Mouse (Mus musculus) layer of hippocampus, adult 2 months (tissue): ENCODE data around the gene S1pr1. TPM values are rescaled to one million over a fixed set of nuclear protein-coding genes. Genes with fewer than 3 reads are reported as not detected.

Experiments used
- DNase-seq, 2 experiments: peaks; one replicate each; pipeline ENCODE4 v3.0.0; 2022; ENCODE audit warnings: low spot score in 2 of 2
- H3K27ac ChIP-seq: fragments of 200-600 bp; 2 replicates; pipeline ENCODE4 v1.8.1; 2022
- H3K4me3 ChIP-seq: fragments of 200-600 bp; 2 replicates; pipeline ENCODE4 v1.8.1; 2022; ENCODE audit warnings: mild to moderate bottlenecking
- CTCF ChIP-seq: fragments of 200-600 bp; conservative IDR thresholded peaks from 2 replicates; pipeline ENCODE4 v1.8.1; 2022; ENCODE audit warnings: antibody characterized with exemption, mild to moderate bottlenecking, moderate library complexity
- total RNA-seq, 2 experiments: library from RNA; stranded (reverse); gene quantifications; 2 replicates each; pipeline ENCODE4 v1.2.3; 2021

S1pr1 gene
- total RNA-seq, 2 experiments from 2014 or later = 92.8 to 108 TPM

DNA sequence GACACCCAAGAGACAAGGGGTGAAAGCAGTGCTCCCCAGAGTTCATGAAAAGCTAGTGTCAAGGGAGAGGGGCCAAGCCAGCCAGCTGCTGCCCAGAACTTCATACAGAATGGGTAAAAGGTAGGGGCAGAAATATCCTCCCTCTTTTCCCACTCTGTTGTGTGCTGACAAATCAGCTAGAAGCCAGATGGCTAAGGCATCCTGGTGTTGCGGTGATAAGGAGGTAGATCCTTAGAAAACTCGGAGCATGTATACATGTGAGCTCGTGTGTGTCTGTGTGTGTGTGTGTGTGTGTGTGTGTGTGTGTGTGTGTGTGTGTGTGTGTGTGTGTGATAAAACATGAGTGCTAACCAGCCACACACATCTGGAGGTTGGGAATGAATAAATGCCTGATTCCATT is 20.7 kb upstream of the S1pr1 start:
- Histone ChIP-seq H3K4me3 (no peak overlapping the region), H3K27ac (no peak overlapping the region)
- no peak for DNase-seq
- TF ChIP-seq CTCF = no peak

DNA sequence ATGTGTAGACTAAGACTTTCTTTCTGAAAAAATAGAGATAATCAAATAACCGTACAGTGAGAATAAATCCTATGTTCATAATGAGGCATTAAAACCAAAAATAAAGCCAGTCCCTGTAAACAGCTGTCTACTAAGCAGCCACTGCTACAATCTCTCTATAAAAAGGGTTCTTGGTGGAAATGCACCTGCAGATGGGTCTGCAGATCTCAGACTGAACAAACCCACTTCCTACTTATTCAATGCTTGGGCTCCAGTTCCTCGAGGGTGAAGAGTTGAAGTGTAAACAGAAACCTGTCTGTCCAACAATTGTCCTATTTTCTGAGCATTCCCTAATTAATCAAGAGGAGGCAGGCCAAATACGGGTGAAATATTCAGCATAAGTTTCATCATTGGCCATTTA is 20.0 kb upstream of the S1pr1 start:
- Histone ChIP-seq H3K27ac (no peak overlapping the region), H3K4me3 (no peak overlapping the region)
- TF ChIP-seq CTCF = no peak
- no peak for DNase-seq

DNA sequence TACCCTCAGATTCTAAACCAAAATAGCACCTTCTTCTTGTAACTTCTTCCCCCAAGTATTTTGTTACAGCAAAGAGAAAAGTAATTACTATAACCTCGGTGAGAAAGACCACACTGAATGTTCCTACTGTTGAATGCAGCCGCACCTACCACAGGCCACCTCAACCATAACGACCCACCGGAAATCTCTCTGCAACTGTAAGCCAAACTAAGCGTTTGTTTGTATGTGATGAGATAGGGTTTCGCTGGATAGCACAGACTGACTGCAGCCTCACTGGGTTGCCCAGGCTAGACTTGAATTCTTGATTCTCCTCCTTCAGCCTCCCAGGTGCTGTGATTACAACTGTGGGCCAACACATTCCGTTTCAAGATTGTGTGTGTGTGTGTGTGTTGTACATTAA is 15.5 kb upstream of the S1pr1 start:
- Histone ChIP-seq H3K27ac (no peak overlapping the region), H3K4me3 (no peak overlapping the region)
- TF ChIP-seq CTCF = no peak
- DNase-seq = no peak

- no peak for DNase-seq
- Histone ChIP-seq H3K4me3 (no peak overlapping the region), H3K27ac (no peak overlapping the region)
- no peak for TF ChIP-seq CTCF
Measured at GRCm38 (mm10) chr3:115729187-115729586, 14.3 kb upstream of the S1pr1 start.

- no peak overlapping the region for H3K27ac ChIP-seq
- no peak for TF ChIP-seq CTCF
- DNase-seq = no peak
- H3K4me3 ChIP-seq = no peak overlapping the region
Measured at GRCm38 (mm10) chr3:115728211-115728610, 13.3 kb upstream of the S1pr1 start.

- Histone ChIP-seq H3K27ac (no peak overlapping the region), H3K4me3 (no peak overlapping the region)
- no peak for TF ChIP-seq CTCF
- no peak for DNase-seq
Measured at GRCm38 (mm10) chr3:115718886-115719285, 4.0 kb upstream of the S1pr1 start.

GRCm38 (mm10) chr3:115715900-115716515 is 1.1 kb upstream of the S1pr1 start:
- peak overlapping the region; percentile 54 for H3K4me3 ChIP-seq
- no peak for TF ChIP-seq CTCF
- peak overlapping the region; percentile 94 for H3K27ac ChIP-seq
- DNase-seq = no peak

GRCm38 (mm10) chr3:115714049-115714435 is 830 bp downstream of the S1pr1 start:
- DNase-seq = no peak
- TF ChIP-seq CTCF = no peak
- peak overlapping the region; percentile 94 for H3K27ac ChIP-seq
- peak overlapping the region; percentile 54 for H3K4me3 ChIP-seq

- Histone ChIP-seq H3K4me3 (peak overlapping the region; percentile 54), H3K27ac (peak overlapping the region; percentile 94)
- no peak for TF ChIP-seq CTCF
- no peak for DNase-seq
Measured at GRCm38 (mm10) chr3:115713417-115714048, 1.3 kb downstream of the S1pr1 start.

DNA sequence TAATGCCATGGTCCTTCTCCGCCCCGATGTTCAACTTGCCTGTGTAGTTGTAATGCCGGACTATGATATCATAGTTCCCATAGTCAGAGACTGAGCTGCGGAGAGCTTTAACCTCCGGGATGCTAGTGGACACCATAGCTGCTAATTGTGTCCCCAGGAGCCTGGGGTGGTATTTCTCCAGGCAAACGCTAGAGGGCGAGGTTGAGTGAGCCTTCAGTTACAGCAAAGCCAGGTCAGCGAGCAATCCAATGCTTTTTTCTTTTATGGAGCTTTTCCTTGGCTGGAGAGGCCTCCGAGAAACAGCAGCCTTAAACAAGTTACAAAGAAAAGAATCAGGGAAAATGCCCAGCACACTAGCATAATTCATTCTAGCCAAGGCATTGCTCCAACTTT is 2.1 kb downstream of the S1pr1 start:
- peak overlapping the region; percentile 54 for H3K4me3 ChIP-seq
- peak; percentile 79 to 80 for DNase-seq
- peak overlapping the region; percentile 94 for H3K27ac ChIP-seq
- TF ChIP-seq CTCF = peak; percentile 99

DNA sequence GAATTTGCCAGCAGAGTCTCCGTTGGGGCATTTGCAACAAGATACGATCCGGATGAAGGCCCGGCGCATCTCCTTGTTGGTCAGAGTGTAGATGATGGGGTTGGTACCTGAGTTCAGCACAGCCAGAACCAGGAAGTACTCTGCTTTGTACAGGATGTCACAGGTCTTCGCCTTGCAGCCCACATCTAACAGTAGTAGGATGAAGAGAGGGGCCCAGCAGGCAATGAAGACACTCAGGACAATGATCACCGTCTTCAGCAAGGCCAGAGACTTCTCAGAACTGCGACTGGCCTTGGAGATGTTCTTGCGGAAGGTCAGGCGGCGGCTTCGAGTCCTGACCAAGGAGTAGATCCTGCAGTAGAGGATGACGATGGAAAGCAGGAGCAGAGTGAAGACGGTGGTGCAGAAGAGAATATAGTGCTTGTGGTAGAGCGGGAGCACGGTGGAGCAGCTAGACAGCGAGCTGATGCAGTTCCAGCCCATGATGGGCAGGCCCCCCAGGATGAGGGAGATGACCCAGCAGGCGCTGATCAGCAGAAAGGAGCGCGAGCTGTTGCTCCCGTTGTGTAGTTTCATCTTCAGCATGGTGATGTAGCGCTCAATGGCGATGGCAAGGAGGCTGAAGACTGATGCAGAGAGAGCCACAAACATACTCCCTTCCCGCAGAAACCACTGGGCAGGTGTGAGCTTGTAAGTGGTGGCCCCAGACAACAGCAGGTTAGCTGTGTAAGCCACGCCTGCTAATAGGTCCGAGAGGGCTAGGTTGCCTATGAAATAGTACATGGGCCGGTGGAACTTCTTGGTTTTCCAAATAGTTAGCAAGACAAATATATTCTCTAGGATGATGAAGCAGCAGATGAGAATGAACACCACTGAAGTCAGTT is 2.7 kb downstream of the S1pr1 start:
- TF ChIP-seq CTCF = no peak
- Histone ChIP-seq H3K27ac (peak overlapping the region; percentile 94), H3K4me3 (peak overlapping the region; percentile 54)
- no peak for DNase-seq

- Histone ChIP-seq H3K27ac (peak overlapping the region; percentile 94), H3K4me3 (peak overlapping the region; percentile 54)
- no peak for TF ChIP-seq CTCF
- no peak for DNase-seq
Measured at GRCm38 (mm10) chr3:115711393-115711792, 3.5 kb downstream of the S1pr1 start.

GRCm38 (mm10) chr3:115710051-115710450 is 4.8 kb downstream of the S1pr1 start:
- no peak for TF ChIP-seq CTCF
- no peak for DNase-seq
- peak overlapping the region; percentile 54 for H3K4me3 ChIP-seq

More at GRCm38 (mm10) chr3:115710051-115710450, 4.8 kb downstream of the S1pr1 start:
- H3K27ac ChIP-seq = peak overlapping the region; percentile 94
